Mouse (Mus musculus) kidney, embryonic 14.5 days (tissue): ENCODE data around the gene Mcfd2. TPM values are rescaled to one million over a fixed set of nuclear protein-coding genes. Genes with fewer than 3 reads are reported as not detected.
"Not testable (repeated sequence)": the region's sequence is repeated elsewhere in the genome, so short reads cannot be mapped to it uniquely, and the experiment has no call there.

Source experiments
- ATAC-seq: fragments of 200-750 bp; cut with Nextera tagmentation; 2 replicates; pipeline ENCODE4 v1.8.0; 2017; ENCODE audit warnings: moderate number of reproducible peaks, mild to moderate bottlenecking, moderate TSS enrichment, moderate library complexity; ENCODE audit not compliant: low FRiP score, low TSS enrichment
- H3K27ac ChIP-seq: fragments of 300-500 bp; sonication (generic); 2 replicates; pipeline ENCODE4 v1.5.1; 2014; ENCODE audit warnings: low read depth, mild to moderate bottlenecking, low read length, moderate library complexity, mixed read lengths
- H3K27me3 ChIP-seq: fragments of 300-500 bp; sonication (generic); 2 replicates; pipeline ENCODE4 v1.6.1; 2014; ENCODE audit warnings: mild to moderate bottlenecking, low read length; ENCODE audit not compliant: control insufficient read depth, insufficient read depth
- H3K36me3 ChIP-seq: fragments of 300-500 bp; sonication (generic); 2 replicates; pipeline ENCODE4 v1.6.1; 2014; ENCODE audit warnings: low read length, mixed read lengths; ENCODE audit not compliant: control insufficient read depth, insufficient read depth
- H3K4me1 ChIP-seq: fragments of 300-500 bp; sonication (generic); 2 replicates; pipeline ENCODE4 v1.6.1; 2014; ENCODE audit warnings: low read length, mixed read lengths; ENCODE audit not compliant: control insufficient read depth, insufficient read depth
- H3K4me2 ChIP-seq: fragments of 300-500 bp; sonication (generic); replicated peaks from 2 replicates; pipeline ENCODE4 v1.6.1; 2014; ENCODE audit warnings: low read depth, mild to moderate bottlenecking, low read length
- H3K4me3 ChIP-seq: fragments of 300-500 bp; sonication (generic); 2 replicates; pipeline ENCODE4 v1.5.1; 2014; ENCODE audit warnings: mild to moderate bottlenecking, low read length
- H3K9ac ChIP-seq: fragments of 300-500 bp; sonication (generic); 2 replicates; pipeline ENCODE4 v1.6.1; 2014; ENCODE audit warnings: low read depth, mild to moderate bottlenecking, low read length, moderate library complexity
- H3K9me3 ChIP-seq: fragments of 300-500 bp; sonication (generic); 2 replicates; pipeline ENCODE4 v1.6.1; 2016; ENCODE audit warnings: low read length; ENCODE audit not compliant: control insufficient read depth
- WGBS: fragments of 180-500 bp; shearing (Covaris S2); extraction: QIAGEN DNeasy Blood & Tissue Kit; methylation state at CpG from one replicate; pipeline ENCODE4 v1.1.7; 2014; 5-methylcytosine and 5-hydroxymethylcytosine counted together
- polyA plus RNA-seq: library from polyadenylated mRNA; unstranded; fragments of >200 nt; fragmentation: Nextera tagmentation; extraction: Ambion mirVana; gene quantifications from 2 replicates; pipeline ENCODE4 v1.2.1, GENCODE M21; 2014

Mcfd2 gene
- polyA plus RNA-seq, 1 experiment from 2014 or later = 104 TPM

DNA sequence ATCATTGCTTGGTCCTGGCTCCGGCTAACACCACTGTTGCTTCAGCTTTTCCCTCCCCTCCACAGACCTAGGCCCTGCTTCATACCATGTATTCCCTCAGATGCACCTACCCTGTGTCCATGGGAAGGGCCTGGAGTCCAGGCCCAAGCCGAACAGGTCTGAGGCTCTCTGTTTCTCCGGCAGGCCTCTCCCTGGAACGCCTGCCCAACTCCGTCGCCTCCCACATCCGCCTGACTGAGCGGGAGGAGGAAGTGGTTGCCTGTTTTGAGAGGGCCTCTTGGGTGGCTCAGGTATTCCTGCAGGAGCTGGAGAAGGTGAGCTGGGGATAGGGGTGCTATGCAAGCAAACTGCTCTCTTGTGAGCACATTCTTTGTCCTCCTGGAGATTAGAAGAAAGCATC lies 41.0 kb upstream of the Mcfd2 start:
- H3K4me3 ChIP-seq = no peak overlapping the region
- no peaks in the 10 kb centered on the region for H3K36me3 ChIP-seq
- 31% methylated on average over 8 of the region's 8 CpGs for WGBS
- 0 out of 2 replicates have a peak, but pooled peaks have one; percentile 18 for ATAC-seq
- no peak overlapping the region for H3K9ac ChIP-seq
- no peaks in the 10 kb centered on the region for H3K27me3 ChIP-seq
- no peak overlapping the region for H3K27ac ChIP-seq
- H3K4me1 ChIP-seq = 0 out of 2 replicates have a peak, but pooled peaks cover 3% of the 10 kb centered on the region
- H3K9me3 ChIP-seq = no peaks in the 10 kb centered on the region
- H3K4me2 ChIP-seq = no peak overlapping the region

DNA sequence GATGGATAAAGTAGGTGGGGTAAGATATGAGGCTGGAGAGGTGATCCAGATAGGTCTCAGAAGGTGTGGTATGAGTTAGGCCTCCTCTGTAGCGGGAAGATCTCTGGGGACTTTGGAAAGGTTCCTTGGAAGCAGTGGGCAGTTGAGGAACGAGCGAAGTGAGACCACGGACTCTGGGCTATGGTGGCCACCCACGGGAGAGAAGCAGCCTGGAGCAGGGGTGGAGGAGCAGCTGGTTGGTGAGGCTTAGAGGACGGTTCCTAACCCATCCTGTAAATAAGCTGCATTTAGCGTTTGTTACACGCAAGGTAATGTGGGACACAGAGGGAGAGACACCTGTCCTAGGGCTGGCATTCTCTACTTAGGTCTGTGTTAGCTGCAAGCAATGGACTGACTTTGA lies 39.3 kb upstream of the Mcfd2 start:
- no peaks in the 10 kb centered on the region for H3K27me3 ChIP-seq
- 91% methylated on average over 8 of the region's 8 CpGs for WGBS
- no peaks in the 10 kb centered on the region for H3K36me3 ChIP-seq
- no peaks in the 10 kb centered on the region for H3K9me3 ChIP-seq
- no peak for ATAC-seq
- H3K27ac ChIP-seq = no peak overlapping the region
- H3K4me1 ChIP-seq = 0 out of 2 replicates have a peak, but pooled peaks cover 3% of the 10 kb centered on the region
- H3K4me2 ChIP-seq = no peak overlapping the region
- H3K4me3 ChIP-seq = no peak overlapping the region
- H3K9ac ChIP-seq = no peak overlapping the region

DNA sequence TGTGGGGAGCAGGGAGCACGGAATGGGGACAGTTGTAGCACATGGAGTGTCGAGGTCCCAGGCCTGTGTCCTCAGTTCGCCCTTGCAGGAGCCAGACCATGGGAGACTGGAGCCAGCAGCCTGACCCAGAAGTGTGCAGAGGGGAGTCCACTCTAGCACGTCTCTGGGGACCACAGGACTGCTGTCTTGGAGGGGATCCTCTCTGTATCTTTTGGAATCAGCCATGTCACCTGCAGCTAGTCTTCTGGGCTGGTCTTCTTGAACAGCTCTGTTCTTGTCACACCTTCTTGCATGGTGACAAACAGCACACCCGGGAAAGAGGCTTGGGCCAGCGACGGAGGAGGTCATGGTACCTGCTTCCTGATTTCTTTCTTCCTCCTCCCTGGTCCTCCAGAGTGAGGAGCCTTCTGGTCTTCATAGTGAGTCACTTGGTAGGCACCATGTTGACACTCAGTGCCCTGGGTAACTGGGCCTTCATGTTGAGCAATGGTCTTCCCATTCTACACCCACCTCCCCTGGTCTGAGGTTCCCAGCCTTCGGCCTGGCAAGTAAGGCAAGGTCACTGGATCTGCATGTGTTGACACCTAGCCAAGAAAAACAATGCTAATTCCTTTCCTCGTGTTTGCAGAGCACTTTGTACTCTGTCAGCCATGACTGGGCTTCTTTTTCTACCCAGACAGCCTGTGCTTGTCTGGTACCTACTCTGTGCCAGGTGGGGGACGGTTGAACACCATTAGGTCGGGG lies 38.6 kb upstream of the Mcfd2 start:
- Histone ChIP-seq H3K36me3 (no peaks in the 10 kb centered on the region), H3K4me3 (no peak overlapping the region), H3K27ac (no peak overlapping the region), H3K4me2 (no peak overlapping the region), H3K9me3 (no peaks in the 10 kb centered on the region), H3K27me3 (no peaks in the 10 kb centered on the region), H3K9ac (no peak overlapping the region), H3K4me1 (0 out of 2 replicates have a peak, but pooled peaks cover 3% of the 10 kb centered on the region)
- WGBS = 66% methylated on average over 11 of the region's 11 CpGs
- ATAC-seq = no peak

DNA sequence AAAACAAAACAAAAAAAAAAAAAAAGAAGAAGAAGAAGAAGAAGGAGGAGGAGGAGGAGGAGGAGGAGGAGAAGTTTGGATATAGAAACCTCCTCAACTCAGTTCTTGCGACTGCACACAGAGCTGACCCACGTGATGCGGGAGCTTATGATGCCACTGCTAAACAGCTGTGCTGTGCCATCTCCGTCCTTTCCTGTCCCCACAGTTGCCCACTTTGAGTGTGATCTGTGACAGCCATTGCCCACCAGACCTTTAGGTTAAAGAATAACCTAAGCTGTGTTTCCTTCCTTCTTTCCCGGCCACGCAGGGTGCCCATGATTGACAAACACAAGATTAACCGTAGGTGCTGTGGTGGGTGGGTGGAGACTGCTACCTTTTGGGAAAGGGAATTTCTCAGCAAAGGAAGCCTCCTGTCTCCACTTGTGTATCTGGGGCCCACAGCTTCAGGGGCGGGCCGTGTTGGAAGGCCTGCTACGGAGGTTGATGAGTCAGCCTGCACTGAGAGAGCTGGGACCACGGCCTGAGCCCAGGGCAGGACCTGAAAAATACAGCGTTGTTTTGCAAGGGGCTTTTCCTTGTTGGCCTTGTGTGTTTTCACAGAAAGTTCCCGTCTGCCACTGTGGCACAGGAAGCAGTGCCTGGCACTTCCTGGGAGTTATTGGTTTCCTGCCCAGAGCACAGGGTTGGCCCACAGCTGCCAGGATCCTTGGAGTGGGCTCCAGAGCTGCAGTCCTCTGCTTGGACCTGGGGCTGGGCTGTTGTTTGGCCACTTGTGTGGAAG lies 36.5 kb upstream of the Mcfd2 start:
- H3K27me3 ChIP-seq = no peaks in the 10 kb centered on the region
- H3K9me3 ChIP-seq = no peaks in the 10 kb centered on the region
- ATAC-seq = no peak; the same call in 1 of the 2 replicates
- peak overlapping the region; percentile 24; the same call in 1 of the 2 replicates for H3K27ac ChIP-seq
- no peaks in the 10 kb centered on the region for H3K36me3 ChIP-seq
- no peak overlapping the region for H3K4me2 ChIP-seq
- H3K9ac ChIP-seq = no peak overlapping the region
- no peak overlapping the region for H3K4me3 ChIP-seq
- 0 out of 2 replicates have a peak, but pooled peaks cover 3% of the 10 kb centered on the region for H3K4me1 ChIP-seq
- 72% methylated on average over 13 of the region's 13 CpGs for WGBS

DNA sequence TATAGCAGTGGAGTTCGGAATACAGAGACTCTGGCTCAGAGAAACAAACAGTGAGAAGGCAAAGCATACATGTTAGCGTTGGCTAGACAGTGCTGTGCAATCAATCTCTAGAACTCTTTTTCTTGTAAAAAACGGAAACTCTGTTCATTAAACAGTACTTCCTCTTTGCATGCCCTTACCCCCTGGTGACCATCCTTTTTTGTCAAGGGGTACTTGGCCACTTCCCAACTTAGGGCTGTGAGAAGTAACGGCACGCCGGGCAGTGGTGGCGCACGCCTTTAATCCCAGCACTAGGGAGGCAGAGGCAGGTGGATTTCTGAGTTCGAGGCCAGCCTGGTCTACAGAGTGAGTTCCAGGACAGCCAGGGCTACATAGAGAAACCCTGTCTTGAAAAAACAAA lies 35.9 kb upstream of the Mcfd2 start:
- not testable (repeated sequence) for H3K9ac ChIP-seq, H3K27ac ChIP-seq, H3K9me3 ChIP-seq, H3K27me3 ChIP-seq, ATAC-seq, H3K36me3 ChIP-seq, H3K4me1 ChIP-seq, H3K4me2 ChIP-seq, H3K4me3 ChIP-seq
- 92% methylated on average over 8 of the region's 9 CpGs for WGBS

DNA sequence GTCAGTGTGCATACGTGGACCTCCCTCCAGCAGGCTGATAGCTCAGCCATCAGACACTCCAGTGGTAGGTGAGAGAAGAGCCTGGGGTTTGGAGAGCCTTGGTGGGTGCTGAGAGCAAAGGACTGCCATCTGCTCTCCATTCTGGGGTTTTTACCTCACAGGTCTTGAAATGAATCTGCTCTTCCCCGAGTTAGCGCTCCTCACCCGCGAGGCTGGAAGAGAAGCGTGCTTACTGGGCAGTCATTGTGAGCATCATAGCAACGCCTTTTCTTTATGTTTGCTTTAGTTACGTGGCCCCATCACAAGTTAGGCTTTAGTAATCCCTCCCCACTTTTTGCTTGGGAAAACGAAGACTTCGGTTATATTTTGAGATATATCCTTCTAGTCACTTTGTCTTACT lies 34.6 kb upstream of the Mcfd2 start:
- no peaks in the 10 kb centered on the region for H3K9me3 ChIP-seq
- no peak overlapping the region for H3K4me3 ChIP-seq
- H3K9ac ChIP-seq = no peak overlapping the region
- H3K36me3 ChIP-seq = no peaks in the 10 kb centered on the region
- no peak overlapping the region for H3K27ac ChIP-seq
- no peaks in the 10 kb centered on the region for H3K4me1 ChIP-seq
- H3K4me2 ChIP-seq = no peak overlapping the region
- 87% methylated on average over 10 of the region's 10 CpGs for WGBS
- no peaks in the 10 kb centered on the region for H3K27me3 ChIP-seq
- ATAC-seq = no peak

DNA sequence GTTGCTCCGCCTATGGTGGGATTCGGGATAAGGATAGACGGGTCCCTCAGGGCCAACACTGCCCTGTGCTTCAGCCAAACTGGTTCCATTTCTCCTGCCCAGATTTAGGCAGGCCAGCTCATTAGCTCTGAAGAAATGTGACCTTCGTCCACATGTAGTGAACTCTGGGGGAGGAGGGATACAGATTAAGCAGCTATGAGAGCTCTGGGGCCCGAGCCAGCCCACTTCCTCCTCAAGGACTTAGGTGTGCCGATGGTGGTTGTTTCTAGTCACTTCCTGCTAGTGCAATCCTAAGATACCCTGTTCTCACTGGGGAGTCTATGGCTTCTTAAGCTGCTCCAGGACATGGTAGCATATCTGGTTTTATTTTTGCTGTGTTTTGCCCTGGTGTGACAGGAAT lies 33.2 kb upstream of the Mcfd2 start:
- no peak overlapping the region for H3K27ac ChIP-seq
- WGBS = 68% methylated on average over 6 of the region's 6 CpGs
- H3K9me3 ChIP-seq = no peaks in the 10 kb centered on the region
- no peaks in the 10 kb centered on the region for H3K27me3 ChIP-seq
- ATAC-seq = no peak
- H3K9ac ChIP-seq = no peak overlapping the region
- H3K4me2 ChIP-seq = no peak overlapping the region
- no peak overlapping the region for H3K4me3 ChIP-seq
- H3K36me3 ChIP-seq = no peaks in the 10 kb centered on the region
- H3K4me1 ChIP-seq = no peaks in the 10 kb centered on the region

DNA sequence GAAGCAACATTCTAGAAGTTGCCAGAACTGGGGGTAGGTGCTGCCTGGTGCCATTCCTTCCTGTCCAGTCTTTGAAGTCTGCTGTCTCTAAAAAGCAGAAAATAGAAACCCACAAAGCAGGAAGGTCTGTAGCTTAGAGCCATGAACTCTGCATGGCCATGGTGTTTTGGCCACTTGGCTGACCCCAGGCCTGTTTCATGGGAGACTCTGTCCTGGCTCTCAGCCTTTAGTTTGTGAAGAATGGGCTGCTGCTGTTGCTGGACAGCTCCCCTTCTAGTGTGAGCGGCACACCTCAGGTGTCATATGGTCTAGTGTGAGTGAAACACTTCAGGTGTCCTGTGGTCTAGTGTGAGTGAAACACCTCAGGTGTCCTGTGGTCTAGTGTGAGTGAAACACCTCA lies 31.0 kb upstream of the Mcfd2 start:
- not testable (repeated sequence) for H3K27me3 ChIP-seq, ATAC-seq, H3K36me3 ChIP-seq, H3K9ac ChIP-seq, H3K4me1 ChIP-seq, H3K4me2 ChIP-seq, H3K9me3 ChIP-seq, H3K4me3 ChIP-seq, H3K27ac ChIP-seq
- 81% methylated on average over 1 of the region's 1 CpGs for WGBS

DNA sequence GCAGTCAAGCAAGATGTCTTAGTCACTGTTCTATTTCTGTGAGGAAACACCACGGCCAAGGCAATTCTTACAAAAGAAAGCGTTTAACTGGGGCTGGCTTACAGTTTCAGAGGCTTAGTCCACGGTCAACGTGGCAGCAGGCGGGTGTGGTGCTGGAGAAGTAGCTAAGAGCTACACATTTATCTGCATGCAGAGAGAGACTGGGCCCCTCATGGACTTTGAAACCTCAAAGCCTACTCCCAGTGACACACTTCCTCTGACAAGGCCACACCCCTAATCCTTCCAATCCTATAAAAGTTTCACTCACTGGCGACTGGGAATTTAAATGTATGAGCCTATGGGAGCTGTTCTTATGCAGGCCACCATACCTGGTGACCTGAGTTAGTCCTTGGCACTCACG lies 30.0 kb upstream of the Mcfd2 start:
- ATAC-seq = no peak
- no peaks in the 10 kb centered on the region for H3K27me3 ChIP-seq
- H3K9me3 ChIP-seq = no peaks in the 10 kb centered on the region
- no peak overlapping the region for H3K4me2 ChIP-seq
- H3K4me1 ChIP-seq = no peaks in the 10 kb centered on the region
- WGBS = 84% methylated on average over 7 of the region's 7 CpGs
- H3K4me3 ChIP-seq = no peak overlapping the region
- no peaks in the 10 kb centered on the region for H3K36me3 ChIP-seq
- no peak overlapping the region for H3K27ac ChIP-seq
- H3K9ac ChIP-seq = no peak overlapping the region
